Comparison of ENCODE assay signal across 9 mouse cellular contexts in the genomic region with DNA sequence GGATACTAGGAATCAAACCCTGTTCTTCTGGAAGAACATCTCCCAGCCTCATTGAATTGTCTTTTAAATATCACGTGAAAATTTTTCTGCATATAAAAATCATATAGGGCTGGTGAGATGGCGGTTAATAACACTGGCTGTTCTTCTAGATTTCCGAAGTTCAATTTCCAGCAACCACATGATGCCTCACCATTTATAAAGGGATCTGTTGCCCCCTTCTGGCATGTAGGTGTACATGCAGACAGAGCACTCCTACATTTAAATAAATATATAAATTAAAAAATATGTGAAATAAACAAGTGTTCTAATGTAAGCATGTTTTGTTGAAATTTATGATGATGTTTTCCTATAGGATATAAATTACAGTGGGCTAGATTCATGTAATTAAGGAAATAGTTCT.
DNase-seq lines count a peak whose midpoint lies in the region; ATAC-seq and TF ChIP-seq lines count a peak whose summit lies in the region.
"Had no signal": no experiment of that assay in that cellular context is flagged by ENCODE, and none has a peak within 500 bp of the region (broad histone marks: within the 10 kb centered on the region; RNA-seq: fewer than 3 reads in every experiment).

No protein-coding gene starts in this region.

- 30% methylated on average over 3 of the region's 3 CpGs for WGBS in midbrain, postnatal 0 days
- WGBS in midbrain, embryonic 15.5 days, result 36% methylated on average over 3 of the region's 3 CpGs
- 46% methylated on average over 3 of the region's 3 CpGs for WGBS in heart, embryonic 12.5 days

- TF ChIP-seq CTCF in gastrocnemius, adult 2 months (IDR thresholded peaks at IDR 0.05), result peak; percentile 81
- peak; percentile 70 for TF ChIP-seq CTCF in midbrain, postnatal 0 days (IDR thresholded peaks at IDR 0.05)

- H3K9me3 ChIP-seq in midbrain, postnatal 0 days (ENCODE audit: low read length), result no peaks in the 10 kb centered on the region
- H3K9me3 ChIP-seq in midbrain, embryonic 15.5 days, result no peaks in the 10 kb centered on the region
- no peaks in the 10 kb centered on the region for H3K9me3 ChIP-seq in heart, embryonic 12.5 days (replicated peaks)
- H3K9me3 ChIP-seq: neural tube, embryonic 13.5 days had no signal

- H3K9ac ChIP-seq in midbrain, postnatal 0 days (replicated peaks; ENCODE audit: low read length, poor library complexity, severe bottlenecking), result no peak overlapping the region
- H3K9ac ChIP-seq in midbrain, embryonic 15.5 days, result no peak overlapping the region
- H3K9ac ChIP-seq in heart, embryonic 12.5 days, result no peak overlapping the region
- H3K9ac ChIP-seq: neural tube, embryonic 13.5 days had no signal

- no peaks in the 10 kb centered on the region for H3K27me3 ChIP-seq in midbrain, postnatal 0 days (ENCODE audit: insufficient read depth, low read length)
- no peaks in the 10 kb centered on the region for H3K27me3 ChIP-seq in midbrain, embryonic 15.5 days (replicated peaks)
- H3K27me3 ChIP-seq in splenic B cell, adult 2 months (ENCODE audit: control insufficient read depth, insufficient read depth, low read length, poor library complexity, severe bottlenecking), result no peaks in the 10 kb centered on the region
- H3K27me3 ChIP-seq in heart, embryonic 12.5 days (replicated peaks), result no peaks in the 10 kb centered on the region
- H3K27me3 ChIP-seq: neural tube, embryonic 13.5 days had no signal

- H3K4me1 ChIP-seq in midbrain, postnatal 0 days (ENCODE audit: insufficient read depth, low read length), result no peaks in the 10 kb centered on the region
- no peaks in the 10 kb centered on the region for H3K4me1 ChIP-seq in midbrain, embryonic 15.5 days
- 0 out of 2 replicates have a peak, but pooled peaks cover 4% of the 10 kb centered on the region for H3K4me1 ChIP-seq in heart, embryonic 12.5 days (replicated peaks)
- H3K4me1 ChIP-seq: neural tube, embryonic 13.5 days had no signal

- DNase-seq in gastrocnemius, adult 2 months, result no peak
- DNase-seq in gastrocnemius, adult 8-10 months (ENCODE audit: low spot score in 2 of 2), result no peak
- DNase-seq in midbrain, postnatal 0 days (ENCODE audit: low spot score), result peak; percentile 64
- peak; percentile 27 for DNase-seq in embryo, embryonic 9.5 days (ENCODE audit: extremely low spot score)
- DNase-seq in splenic B cell, adult 2 months (ENCODE audit: low read depth, low spot score), result peak; percentile 80
- DNase-seq in urinary bladder, adult 18-20 months (ENCODE audit: low spot score in 2 of 2), result no peak

- H3K27ac ChIP-seq in gastrocnemius, adult 2 months, result no peak overlapping the region
- H3K27ac ChIP-seq in midbrain, postnatal 0 days (ENCODE audit: low read depth, low read length), result no peak overlapping the region
- no peak overlapping the region for H3K27ac ChIP-seq in midbrain, embryonic 15.5 days
- no peak overlapping the region for H3K27ac ChIP-seq in heart, embryonic 12.5 days (ENCODE audit: poor library complexity, severe bottlenecking)
- H3K27ac ChIP-seq: neural tube, embryonic 13.5 days had no signal

- no peak overlapping the region for H3K4me3 ChIP-seq in gastrocnemius, adult 2 months
- no peak overlapping the region for H3K4me3 ChIP-seq in midbrain, postnatal 0 days (ENCODE audit: low read depth, low read length)
- H3K4me3 ChIP-seq in midbrain, embryonic 15.5 days, result no peak overlapping the region
- H3K4me3 ChIP-seq in heart, embryonic 12.5 days, result no peak overlapping the region
- H3K4me3 ChIP-seq: neural tube, embryonic 13.5 days had no signal

- H3K36me3 ChIP-seq in midbrain, postnatal 0 days (ENCODE audit: insufficient read depth, low read length), result peaks cover 8% of the 10 kb centered on the region
- H3K36me3 ChIP-seq in midbrain, embryonic 15.5 days (replicated peaks), result peaks cover 12% of the 10 kb centered on the region; the same call in 1 of the 2 replicates
- H3K36me3 ChIP-seq in splenic B cell, adult 2 months (ENCODE audit: control insufficient read depth, insufficient read depth, low read length, poor library complexity, severe bottlenecking), result peaks cover 2% of the 10 kb centered on the region; the same call in 1 of the 2 replicates
- H3K36me3 ChIP-seq in heart, embryonic 12.5 days, result peaks cover 27% of the 10 kb centered on the region

- no peak overlapping the region for H3K4me2 ChIP-seq in midbrain, postnatal 0 days (ENCODE audit: low read depth, low read length, poor library complexity, severe bottlenecking)
- no peak overlapping the region for H3K4me2 ChIP-seq in midbrain, embryonic 15.5 days
- H3K4me2 ChIP-seq in heart, embryonic 12.5 days, result no peak overlapping the region
- H3K4me2 ChIP-seq: neural tube, embryonic 13.5 days had no signal

- ATAC-seq in midbrain, postnatal 0 days (ENCODE audit: low FRiP score), result no peak
- no peak for ATAC-seq in midbrain, embryonic 15.5 days (replicated peaks)
- no peak for ATAC-seq in heart, embryonic 12.5 days (ENCODE audit: insufficient number of reproducible peaks, low FRiP score)

- intact Hi-C loops in gastrocnemius, adult 2 months (cut with DNase I), result loop anchor here (5.0 kb wide), 2 partner anchors 64 to 179 kb away; no protein-coding TSS in a partner anchor

Comparison
In these comparisons a context has a peak if more than half of its experiments do, and no peak if none do; other contexts are left out.
1. DNase-seq: peak in midbrain, postnatal 0 days (single experiment), embryo, embryonic 9.5 days (single experiment) and splenic B cell, adult 2 months (single experiment); none in gastrocnemius, adult 2 months (single experiment), gastrocnemius, adult 8-10 months (0 of 2) and urinary bladder, adult 18-20 months (0 of 2).